Mouse (Mus musculus): Measurements from ENCODE around the gene Nhp2. TPM values are rescaled to one million over a fixed set of nuclear protein-coding genes. Genes with fewer than 3 reads are reported as not detected.

The Nhp2 gene
- polyA plus RNA-seq (2015; fragmentation: Nextera tagmentation; extraction: Ambion mirVana), result 126 and 144 TPM in 2 replicates

- H3K27ac ChIP-seq, result peak within 1 kb of the TSS; percentile 46; the same call in 1 of the 2 replicates
These were observed at the start of gene Nhp2 for GRCm38 (mm10) chr11:51619409-51620060. Gene Nhp2 (plus strand): TSS chr11:51619735.

DNA sequence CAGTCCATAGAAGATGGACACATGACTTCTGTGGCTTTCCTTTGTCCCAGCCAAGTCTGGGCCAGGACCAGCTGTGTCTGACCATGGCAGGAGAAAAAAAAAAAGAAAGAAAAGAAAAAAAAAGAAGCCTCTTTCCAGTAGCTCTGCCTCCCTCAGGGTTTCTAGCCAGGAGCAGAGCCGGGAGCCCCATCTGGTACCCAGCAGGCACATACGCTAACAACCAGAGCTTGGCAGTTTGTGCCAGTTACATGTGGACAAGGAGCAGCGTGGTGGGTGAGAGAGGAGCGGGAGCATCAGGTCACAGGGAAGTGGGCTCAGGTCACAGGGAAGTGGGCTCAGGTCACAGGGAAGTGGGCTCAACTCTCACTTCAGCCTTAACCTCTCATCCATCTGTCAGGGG lies 43.1 kb upstream of the Nhp2 start:
- Histone ChIP-seq H3K4me2 (no peak overlapping the region), H3K27ac (no peak overlapping the region), H3K4me3 (no peak overlapping the region), H3K9ac (no peak overlapping the region), H3K36me3 (no peaks in the 10 kb centered on the region), H3K27me3 (no peaks in the 10 kb centered on the region), H3K9me3 (no peaks in the 10 kb centered on the region), H3K4me1 (no peaks in the 10 kb centered on the region)
- WGBS, result 75% methylated on average over 4 of the region's 4 CpGs
- ATAC-seq (ENCODE audit: borderline replicate concordance, extremely low read depth, low FRiP score, low TSS enrichment), result no peak

More at GRCm38 (mm10) chr11:51619409-51620060, at the start of gene Nhp2:
- ATAC-seq (ENCODE audit: borderline replicate concordance, extremely low read depth, low FRiP score, low TSS enrichment), result peak; percentile 93
- peaks cover 27% of the 10 kb centered on the region for H3K36me3 ChIP-seq
- WGBS, result under 1% methylated on average over 51 of the region's 51 CpGs
- no peaks in the 10 kb centered on the region for H3K27me3 ChIP-seq
- H3K4me3 ChIP-seq, result peak within 1 kb of the TSS; percentile 64
- peak within 1 kb of the TSS; percentile 54 for H3K9ac ChIP-seq
- H3K4me1 ChIP-seq, result peaks cover 34% of the 10 kb centered on the region
- peak within 1 kb of the TSS; percentile 70 for H3K4me2 ChIP-seq
- H3K9me3 ChIP-seq, result no peaks in the 10 kb centered on the region

DNA sequence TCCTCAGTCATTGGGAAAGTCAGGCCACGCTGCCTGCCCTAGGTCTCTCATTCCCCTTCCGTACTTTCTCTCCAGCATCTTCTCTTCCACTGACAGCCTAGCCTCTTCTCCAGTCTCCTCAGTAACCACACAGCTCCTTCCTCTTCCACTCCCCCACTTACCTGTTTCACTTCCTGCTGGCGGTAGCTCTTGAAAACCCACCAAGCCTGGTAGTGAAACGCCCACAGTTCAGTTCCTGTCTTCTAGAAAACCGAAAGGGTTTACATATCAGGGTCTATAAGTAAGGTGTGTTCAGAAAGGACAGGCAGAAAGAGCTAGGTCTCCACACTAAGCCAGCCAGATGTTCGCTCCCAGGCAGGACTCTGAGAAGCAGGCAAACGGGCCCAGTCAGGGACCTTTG lies 41.9 kb upstream of the Nhp2 start:
- no peak for ATAC-seq (ENCODE audit: borderline replicate concordance, extremely low read depth, low FRiP score, low TSS enrichment)
- H3K9ac ChIP-seq, result no peak overlapping the region
- no peak overlapping the region for H3K4me2 ChIP-seq
- no peaks in the 10 kb centered on the region for H3K36me3 ChIP-seq
- H3K4me3 ChIP-seq, result no peak overlapping the region
- H3K9me3 ChIP-seq, result no peaks in the 10 kb centered on the region
- 64% methylated on average over 7 of the region's 7 CpGs for WGBS
- no peaks in the 10 kb centered on the region for H3K4me1 ChIP-seq
- no peaks in the 10 kb centered on the region for H3K27me3 ChIP-seq
- no peak overlapping the region for H3K27ac ChIP-seq

DNA sequence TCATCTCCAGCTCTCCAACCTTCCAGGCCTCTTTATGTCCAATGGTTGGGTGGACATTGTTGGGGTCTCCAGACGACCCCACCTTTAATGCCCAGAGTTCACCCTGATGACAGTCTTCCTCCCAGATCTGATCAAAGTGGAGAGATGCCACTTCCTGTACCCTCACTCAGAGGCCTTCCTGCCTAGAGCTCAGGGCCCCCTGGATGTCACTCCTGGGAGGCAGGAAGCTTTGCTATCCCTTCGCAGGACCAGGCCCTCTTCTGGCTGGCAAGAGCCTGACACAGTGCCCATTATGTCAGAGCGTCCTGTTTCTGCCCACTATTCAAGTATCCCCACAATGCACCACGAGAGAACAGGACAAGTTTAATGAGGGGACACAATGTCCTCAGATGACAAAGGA lies 40.5 kb upstream of the Nhp2 start:
- 60% methylated on average over 4 of the region's 4 CpGs for WGBS
- H3K36me3 ChIP-seq, result no peaks in the 10 kb centered on the region
- H3K27ac ChIP-seq, result no peak overlapping the region
- no peaks in the 10 kb centered on the region for H3K27me3 ChIP-seq
- H3K4me3 ChIP-seq, result no peak overlapping the region
- ATAC-seq (ENCODE audit: borderline replicate concordance, extremely low read depth, low FRiP score, low TSS enrichment), result no peak
- no peaks in the 10 kb centered on the region for H3K9me3 ChIP-seq
- H3K9ac ChIP-seq, result no peak overlapping the region
- H3K4me2 ChIP-seq, result no peak overlapping the region
- peaks cover 5% of the 10 kb centered on the region for H3K4me1 ChIP-seq

GRCm38 (mm10) chr11:51582713-51583112 lies 36.8 kb upstream of the Nhp2 start:
- Histone ChIP-seq H3K27ac (no peak overlapping the region), H3K4me1 (peaks cover 19% of the 10 kb centered on the region), H3K9ac (no peak overlapping the region), H3K4me3 (no peak overlapping the region), H3K36me3 (peaks cover 9% of the 10 kb centered on the region), H3K27me3 (no peaks in the 10 kb centered on the region), H3K9me3 (no peaks in the 10 kb centered on the region), H3K4me2 (no peak overlapping the region)
- WGBS, result 19% methylated on average over 8 of the region's 8 CpGs
- ATAC-seq (ENCODE audit: borderline replicate concordance, extremely low read depth, low FRiP score, low TSS enrichment), result no peak

- peak; percentile 11; the same call in 1 of the 2 replicates for ATAC-seq (ENCODE audit: borderline replicate concordance, extremely low read depth, low FRiP score, low TSS enrichment)
- no peaks in the 10 kb centered on the region for H3K9me3 ChIP-seq
- 15% methylated on average over 9 of the region's 9 CpGs for whole genome bisulfite sequencing
- peak overlapping the region; percentile 93 for H3K27ac ChIP-seq
- H3K27me3 ChIP-seq, result no peaks in the 10 kb centered on the region
- peak overlapping the region; percentile 81 for H3K4me3 ChIP-seq
- peaks cover 21% of the 10 kb centered on the region for H3K36me3 ChIP-seq
- H3K4me2 ChIP-seq, result peak overlapping the region; percentile 86
- H3K9ac ChIP-seq, result peak overlapping the region; percentile 84
- peaks cover 19% of the 10 kb centered on the region for H3K4me1 ChIP-seq
These were observed 35.5 kb upstream of the Nhp2 start for GRCm38 (mm10) chr11:51584057-51584430.

- peak; percentile 95 for ATAC-seq (ENCODE audit: borderline replicate concordance, extremely low read depth, low FRiP score, low TSS enrichment)
- H3K4me1 ChIP-seq, result peaks cover 19% of the 10 kb centered on the region
These were observed 34.9 kb upstream of the Nhp2 start, which contains the start of gene Phykpl for GRCm38 (mm10) chr11:51584431-51585248. Gene Phykpl (plus strand): TSS chr11:51584757.

GRCm38 (mm10) chr11:51585608-51586252 lies 33.8 kb upstream of the Nhp2 start:
- Histone ChIP-seq H3K4me2 (peak overlapping the region; percentile 86), H3K9ac (peak overlapping the region; percentile 84), H3K4me1 (peaks cover 19% of the 10 kb centered on the region), H3K36me3 (peaks cover 36% of the 10 kb centered on the region), H3K9me3 (no peaks in the 10 kb centered on the region), H3K27me3 (no peaks in the 10 kb centered on the region), H3K27ac (peak overlapping the region; percentile 93), H3K4me3 (peak overlapping the region; percentile 81)
- 52% methylated on average over 8 of the region's 8 CpGs for WGBS
- no peak for ATAC-seq (ENCODE audit: borderline replicate concordance, extremely low read depth, low FRiP score, low TSS enrichment)

More at GRCm38 (mm10) chr11:51584431-51585248, 34.9 kb upstream of the Nhp2 start, which contains the start of gene Phykpl:
- no peaks in the 10 kb centered on the region for H3K9me3 ChIP-seq
- H3K27me3 ChIP-seq, result no peaks in the 10 kb centered on the region
- peak within 1 kb of the TSS; percentile 86 for H3K4me2 ChIP-seq
- WGBS, result under 1% methylated on average over 59 of the region's 59 CpGs
- peak within 1 kb of the TSS; percentile 81 for H3K4me3 ChIP-seq
- peak within 1 kb of the TSS; percentile 93 for H3K27ac ChIP-seq
- H3K9ac ChIP-seq, result peak within 1 kb of the TSS; percentile 84
- peaks cover 27% of the 10 kb centered on the region for H3K36me3 ChIP-seq

DNA sequence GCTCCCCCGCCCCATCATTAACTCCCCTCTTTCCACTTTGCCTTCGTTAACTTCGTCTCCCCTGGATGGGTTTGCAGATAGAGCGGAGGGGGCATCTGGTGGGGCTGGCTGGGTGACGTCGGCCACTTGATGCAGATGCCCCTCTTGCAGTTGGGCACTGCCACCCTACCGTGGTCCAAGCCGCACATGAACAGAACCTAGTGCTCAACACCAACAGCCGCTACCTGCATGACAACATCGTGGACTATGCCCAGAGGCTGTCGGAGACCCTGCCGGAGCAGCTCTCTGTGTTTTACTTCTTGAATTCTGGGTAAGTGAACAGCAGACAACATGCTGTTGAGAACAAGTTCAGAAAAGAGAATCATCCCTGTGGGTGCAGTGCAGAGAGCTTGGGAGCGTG lies 33.1 kb upstream of the Nhp2 start:
- Histone ChIP-seq H3K4me1 (peaks cover 19% of the 10 kb centered on the region), H3K27me3 (no peaks in the 10 kb centered on the region), H3K9ac (no peak overlapping the region), H3K27ac (no peak overlapping the region), H3K4me2 (no peak overlapping the region), H3K36me3 (peaks cover 43% of the 10 kb centered on the region), H3K9me3 (no peaks in the 10 kb centered on the region), H3K4me3 (no peak overlapping the region)
- no peak for ATAC-seq (ENCODE audit: borderline replicate concordance, extremely low read depth, low FRiP score, low TSS enrichment)
- WGBS, result 88% methylated on average over 13 of the region's 13 CpGs

GRCm38 (mm10) chr11:51587059-51587458 lies 32.5 kb upstream of the Nhp2 start:
- H3K27me3 ChIP-seq, result no peaks in the 10 kb centered on the region
- H3K4me1 ChIP-seq, result peaks cover 19% of the 10 kb centered on the region
- 91% methylated on average over 1 of the region's 1 CpGs for WGBS
- H3K27ac ChIP-seq, result no peak overlapping the region
- no peak overlapping the region for H3K4me2 ChIP-seq
- H3K9ac ChIP-seq, result no peak overlapping the region
- H3K9me3 ChIP-seq, result no peaks in the 10 kb centered on the region
- H3K4me3 ChIP-seq, result no peak overlapping the region
- no peak for ATAC-seq (ENCODE audit: borderline replicate concordance, extremely low read depth, low FRiP score, low TSS enrichment)
- peaks cover 49% of the 10 kb centered on the region for H3K36me3 ChIP-seq

- no peak overlapping the region for H3K4me2 ChIP-seq
- peaks cover 66% of the 10 kb centered on the region for H3K36me3 ChIP-seq
- 90% methylated on average over 3 of the region's 3 CpGs for WGBS
These were observed 30.7 kb upstream of the Nhp2 start for GRCm38 (mm10) chr11:51588833-51589232.

More at GRCm38 (mm10) chr11:51588833-51589232, 30.7 kb upstream of the Nhp2 start:
- H3K9ac ChIP-seq, result no peak overlapping the region
- no peak for ATAC-seq (ENCODE audit: borderline replicate concordance, extremely low read depth, low FRiP score, low TSS enrichment)
- H3K27ac ChIP-seq, result no peak overlapping the region
- H3K4me3 ChIP-seq, result no peak overlapping the region
- no peaks in the 10 kb centered on the region for H3K27me3 ChIP-seq
- H3K4me1 ChIP-seq, result peaks cover 15% of the 10 kb centered on the region
- H3K9me3 ChIP-seq, result no peaks in the 10 kb centered on the region
